Mouse (Mus musculus): Measurements from ENCODE around the gene Kif17. TPM values are rescaled to one million over a fixed set of nuclear protein-coding genes. Genes with fewer than 3 reads are reported as not detected.

Gene Kif17
- total RNA-seq, 2 experiments from 2014 or later = 2.8 to 3.6 TPM

DNA sequence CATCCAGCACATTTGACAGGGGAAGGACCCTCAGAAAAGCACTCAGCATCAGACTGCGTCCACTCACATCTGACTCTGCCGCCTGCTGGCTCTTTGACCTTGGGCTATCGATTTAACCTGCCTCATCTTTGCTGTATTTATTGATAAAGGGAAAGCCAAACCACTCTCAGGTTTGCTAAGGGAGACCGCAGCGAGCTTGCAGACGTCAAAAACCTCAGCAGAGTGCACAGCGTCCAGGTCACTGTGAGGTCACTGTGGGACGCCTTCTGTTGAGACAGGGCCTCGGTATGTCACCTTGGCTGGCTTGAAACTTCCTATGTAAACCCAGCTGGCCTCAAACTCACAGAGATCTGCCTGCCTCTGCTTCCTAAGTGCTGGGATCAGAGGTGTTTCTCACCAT, 87.1 kb downstream of the Kif17 start:
- no peak for DNase-seq (ENCODE audit: low spot score in 2 of 2)

DNA sequence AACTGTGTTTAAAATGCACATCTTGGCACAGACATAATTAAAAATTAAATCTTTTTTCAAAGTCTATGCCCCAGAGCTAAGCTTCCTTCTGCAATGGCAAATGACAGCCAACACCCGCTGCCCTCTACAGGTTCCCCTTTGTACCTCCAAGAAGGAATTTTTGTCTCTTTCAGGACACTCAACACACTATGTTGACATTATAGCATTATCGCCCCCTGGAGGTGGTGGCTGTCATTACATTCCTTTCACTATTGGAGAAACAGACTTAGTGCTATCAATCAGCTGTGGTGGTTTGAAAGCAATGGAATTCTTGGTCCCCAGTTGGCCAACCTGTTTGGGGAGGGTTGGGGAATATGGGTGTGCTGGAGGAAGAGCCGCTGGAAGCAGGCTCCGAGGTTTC, 89.7 kb downstream of the Kif17 start:
- peak; percentile 47 to 56 for DNase-seq (ENCODE audit: low spot score in 2 of 2)

DNA sequence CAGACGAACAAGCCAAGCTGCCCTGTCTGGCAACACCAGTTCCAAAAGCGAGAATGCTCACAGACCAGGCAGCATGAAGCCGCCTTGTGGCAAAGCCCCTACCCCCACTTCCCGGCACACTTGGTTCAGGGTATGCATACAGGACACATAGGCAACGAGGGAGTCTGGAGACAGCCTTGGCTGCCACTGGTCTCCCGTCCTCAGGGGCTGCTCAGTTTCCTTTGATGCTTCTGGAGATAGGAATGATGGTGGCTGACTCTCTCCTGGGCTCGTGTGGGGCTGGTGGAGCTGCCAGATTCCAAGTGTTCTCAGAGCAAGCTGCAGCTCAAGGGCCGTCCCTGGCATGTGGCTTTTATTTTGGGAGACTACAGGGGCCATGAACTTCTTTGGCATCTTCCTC, 91.2 kb downstream of the Kif17 start:
- DNase-seq (ENCODE audit: low spot score in 2 of 2) = no peak

DNA sequence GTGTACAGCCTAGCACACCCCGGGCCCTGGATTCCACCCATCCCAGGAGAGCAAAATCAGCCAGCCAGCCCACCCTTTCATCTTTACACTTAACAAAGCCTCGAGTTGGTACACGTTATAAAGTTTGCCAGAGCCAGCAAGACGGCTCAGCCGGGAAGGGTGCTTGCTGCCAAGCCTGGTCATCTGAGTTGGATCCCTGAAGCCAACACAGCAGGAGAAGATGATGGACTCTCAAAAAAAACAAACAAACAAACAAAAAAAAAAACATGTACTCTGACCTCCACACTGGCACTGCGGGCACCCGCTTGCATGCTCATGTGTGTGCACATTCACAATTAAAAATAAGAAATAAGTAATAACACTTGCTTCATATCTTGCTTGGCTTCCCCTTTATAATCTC, 91.8 kb downstream of the Kif17 start:
- no peak for DNase-seq (ENCODE audit: low spot score in 2 of 2)

DNA sequence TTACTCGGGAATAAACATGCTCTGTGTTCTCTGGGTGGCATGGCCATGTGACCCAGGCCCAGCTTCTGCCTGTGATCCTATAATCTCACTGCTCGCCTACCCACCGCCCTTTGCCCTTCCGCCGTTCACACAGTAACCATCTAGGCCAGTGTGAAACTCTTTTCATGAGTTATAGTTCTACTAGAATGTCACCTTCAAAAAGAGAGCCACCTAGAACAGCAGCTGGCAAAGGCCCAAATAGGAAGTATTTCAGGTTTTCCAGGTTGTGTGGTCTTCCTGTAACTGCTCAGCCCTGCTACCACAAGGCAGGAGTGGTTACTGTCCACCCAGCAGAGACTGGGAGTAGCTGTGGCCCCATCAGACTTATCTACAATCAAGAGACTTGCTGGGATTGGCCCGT, 92.5 kb downstream of the Kif17 start:
- DNase-seq (ENCODE audit: low spot score in 2 of 2) = no peak

DNA sequence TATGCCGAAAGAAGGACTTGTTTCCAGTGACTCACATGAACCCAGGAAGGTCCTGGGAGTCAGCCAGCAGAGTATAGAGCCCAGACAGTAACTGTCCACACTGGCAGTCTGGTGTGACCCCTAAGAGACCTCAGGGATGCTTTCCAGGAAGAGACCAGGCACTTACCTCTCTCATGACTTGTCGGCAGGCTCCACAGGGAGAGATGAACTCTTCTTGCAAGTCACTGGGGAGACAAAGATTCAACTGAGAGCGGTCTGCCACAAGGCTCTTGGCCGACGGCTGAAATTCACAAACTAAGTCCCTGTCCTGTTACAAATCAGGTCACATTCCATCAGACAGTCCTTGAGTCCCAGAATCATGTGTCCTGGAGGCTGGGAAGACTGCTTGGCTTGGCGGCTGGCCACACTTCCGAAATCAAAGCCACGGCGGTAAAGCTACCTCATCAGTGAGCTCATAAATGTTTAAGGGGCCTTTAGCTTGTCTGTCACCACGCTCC, 93.2 kb downstream of the Kif17 start:
- peak; percentile 43 to 64 for DNase-seq (ENCODE audit: low spot score in 2 of 2)

DNA sequence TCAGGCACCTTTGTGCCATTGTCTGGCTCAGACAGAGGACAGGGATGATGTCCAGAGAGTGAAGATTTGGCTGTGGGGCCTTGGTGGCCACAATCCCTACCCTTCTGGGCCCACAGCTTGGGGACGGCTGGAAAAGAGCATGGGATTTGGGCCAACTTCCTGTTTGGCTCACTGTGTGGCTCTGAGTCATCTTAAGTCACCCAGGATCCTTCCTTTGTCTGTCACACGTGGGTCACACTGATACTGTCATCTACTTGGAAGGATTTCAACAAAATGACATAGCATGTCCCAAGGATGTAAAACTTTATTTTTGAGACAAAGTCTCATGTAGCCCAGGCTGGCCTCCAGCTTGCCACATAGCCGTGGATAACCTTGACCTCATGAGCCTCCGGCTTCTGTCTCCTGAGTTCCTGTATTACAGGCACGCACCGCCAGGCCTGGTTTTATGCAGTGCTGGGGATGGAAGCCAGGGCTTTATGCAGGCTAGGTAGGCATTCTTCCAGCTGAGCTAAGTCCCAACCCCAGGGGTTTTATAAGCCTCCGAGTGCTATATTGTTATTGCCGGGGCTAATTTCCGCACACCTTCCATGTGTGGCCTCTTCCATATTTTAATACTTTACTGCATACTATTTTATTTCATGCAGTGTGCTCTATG, 94.8 kb downstream of the Kif17 start:
- DNase-seq (ENCODE audit: low spot score in 2 of 2) = peak in 1 of 2 experiments; percentile 45

DNA sequence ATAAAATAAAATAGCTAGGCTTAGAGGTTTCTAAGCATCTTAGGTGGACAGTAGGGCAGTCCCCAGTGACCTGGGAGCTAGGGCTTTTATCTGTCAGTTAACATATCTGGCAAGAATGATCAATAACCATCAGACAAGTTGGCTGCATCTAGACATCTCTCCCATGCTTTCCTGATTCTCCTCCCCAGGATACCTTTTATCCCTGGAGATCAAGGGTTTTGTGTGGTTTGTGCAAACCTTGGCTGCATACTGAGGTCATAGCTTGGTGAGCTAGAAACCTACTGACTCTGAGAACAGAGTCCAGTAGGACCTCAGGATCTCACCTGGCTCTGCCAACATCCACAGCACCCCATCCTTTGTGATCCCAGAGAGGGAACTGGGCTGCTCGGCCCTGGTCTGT, 97.0 kb downstream of the Kif17 start:
- no peak for DNase-seq (ENCODE audit: low spot score in 2 of 2)

DNA sequence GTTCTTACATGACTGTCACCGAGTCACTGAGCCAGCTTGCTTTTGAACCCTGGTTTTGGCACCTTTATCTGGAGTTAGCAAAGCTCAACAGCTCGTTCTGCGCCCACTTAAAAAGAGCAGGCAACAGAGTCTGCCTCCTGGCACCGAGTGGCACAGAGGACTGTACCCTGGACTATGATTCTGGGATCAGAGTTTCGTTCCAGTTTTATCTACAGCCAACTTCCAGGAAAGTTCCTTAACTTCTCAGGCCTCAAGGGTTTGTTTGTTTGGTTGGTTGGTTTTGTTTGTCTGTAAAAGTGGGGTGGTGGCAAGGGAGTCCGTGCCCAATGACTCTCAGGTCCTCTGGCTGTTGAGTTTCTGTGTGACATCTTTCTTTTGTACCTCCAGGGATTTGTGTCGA, 98.5 kb downstream of the Kif17 start:
- no peak for DNase-seq (ENCODE audit: low spot score in 2 of 2)

Small RNA genes lying within 50 kb of the gene (microRNA-seq; reads per million reads assigned to microRNA genes)
- 0 to 0.61 reads per million in 2 experiments for gene Gm27646 (ENCODE audit: borderline number of aligned reads in 2 of 2)
- 4.3 to 5.5 reads per million in 2 experiments for gene Mir7019 (ENCODE audit: borderline number of aligned reads in 2 of 2)

Other genes starting within 250 kb of the Kif17 start
- 100 to 1,000 TPM; 159 to 223 TPM for gene Hp1bp3, start 34.1 kb upstream of the Kif17 start, total RNA-seq (2021)
- gene Sh2d5, start within 50 bp of the Kif17 start, total RNA-seq (2021) = 1 to 10 TPM; 1.6 to 2.2 TPM
- 100 to 1,000 TPM; 115 to 119 TPM for gene Ddost, start 54.3 kb downstream of the Kif17 start, total RNA-seq (2021)
- gene Pink1, start 75.9 kb downstream of the Kif17 start, total RNA-seq (2021) = 100 to 1,000 TPM; 193 to 198 TPM
- gene Cda, start 117.6 kb downstream of the Kif17 start, total RNA-seq (2021) = 10 to 100 TPM in 1 of 2 experiments, 1 to 10 TPM in 1; 8.9 to 10.0 TPM
- 1 to 10 TPM; 1.6 to 2.2 TPM for gene Fam43b, start 146.1 kb downstream of the Kif17 start, total RNA-seq (2021)
- gene Mul1, start 184.2 kb downstream of the Kif17 start, total RNA-seq (2021) = 10 to 100 TPM; 56.3 to 59.3 TPM
- gene Camk2n1, start 203.9 kb downstream of the Kif17 start, total RNA-seq (2021) = 10 to 100 TPM; 20.3 to 29.6 TPM

Data from adrenal gland, adult 18-20 months (tissue).